Mouse (Mus musculus) urinary bladder, postnatal 14 days (tissue): ENCODE measurements around the gene 4930404H24Rik.

ENCODE experiments used
- DNase-seq: peaks from one replicate; pipeline ENCODE4 v3.0.0; 2021; ENCODE audit warnings: low spot score

4930404H24Rik gene

GRCm38 (mm10) chr2:153492573-153493392 lies at the start of gene 4930404H24Rik:
TSS of gene 4930404H24Rik (plus strand) at chr2:153492790.
- peak; percentile 81 for DNase-seq

- DNase-seq: peak; percentile 30
These were observed 49.0 kb upstream of the 4930404H24Rik start for GRCm38 (mm10) chr2:153443434-153444240.

GRCm38 (mm10) chr2:153444254-153445136 lies 48.1 kb upstream of the 4930404H24Rik start:
- peak; percentile 68 for DNase-seq

GRCm38 (mm10) chr2:153445137-153446016 lies 47.2 kb upstream of the 4930404H24Rik start:
- DNase-seq: no peak

GRCm38 (mm10) chr2:153446017-153446408 lies 46.6 kb upstream of the 4930404H24Rik start:
- DNase-seq: peak; percentile 59

GRCm38 (mm10) chr2:153446476-153446875 lies 46.1 kb upstream of the 4930404H24Rik start:
- DNase-seq: no peak

GRCm38 (mm10) chr2:153447719-153448118 lies 44.9 kb upstream of the 4930404H24Rik start:
- no peak for DNase-seq

GRCm38 (mm10) chr2:153448519-153448918 lies 44.1 kb upstream of the 4930404H24Rik start:
- DNase-seq: no peak

GRCm38 (mm10) chr2:153453961-153454759 lies 38.4 kb upstream of the 4930404H24Rik start:
- no peak for DNase-seq

GRCm38 (mm10) chr2:153454841-153455506 lies 37.6 kb upstream of the 4930404H24Rik start:
- DNase-seq: no peak

GRCm38 (mm10) chr2:153457467-153457866 lies 35.1 kb upstream of the 4930404H24Rik start:
- DNase-seq: no peak

- DNase-seq: no peak
These were observed 34.6 kb upstream of the 4930404H24Rik start for GRCm38 (mm10) chr2:153458022-153458441.

GRCm38 (mm10) chr2:153463257-153463656 lies 29.3 kb upstream of the 4930404H24Rik start:
- DNase-seq: no peak

- no peak for DNase-seq
These were observed 25.2 kb upstream of the 4930404H24Rik start for GRCm38 (mm10) chr2:153467372-153467771.

GRCm38 (mm10) chr2:153469317-153469716 lies 23.3 kb upstream of the 4930404H24Rik start:
- DNase-seq: no peak

- no peak for DNase-seq
These were observed 22.8 kb upstream of the 4930404H24Rik start for GRCm38 (mm10) chr2:153469764-153470163.

- no peak for DNase-seq
These were observed 21.6 kb upstream of the 4930404H24Rik start for GRCm38 (mm10) chr2:153470983-153471382.

- peak; percentile 31 for DNase-seq
These were observed 17.2 kb upstream of the 4930404H24Rik start for GRCm38 (mm10) chr2:153475114-153476112.
